Mouse (Mus musculus) ES-E14 (cell line): ENCODE measurements around the gene Ush2a.

ENCODE experiments used
- CHD2 ChIP-seq: IDR thresholded peaks from 2 replicates; pipeline ENCODE4 v1.6.1; 2014; ENCODE audit warnings: mild to moderate bottlenecking, low read depth, low read length, inconsistent platforms
- ZNF384 ChIP-seq: IDR thresholded peaks from 2 replicates; pipeline ENCODE4 v1.6.1; 2012; ENCODE audit warnings: low read depth, low read length, inconsistent platforms

- TF ChIP-seq ZNF384 (no peak), CHD2 (no peak)
Observed at GRCm38 (mm10) chr1:188668513-188668912, 406.7 kb downstream of the Ush2a start.
